Mouse (Mus musculus): ENCODE measurements around the gene Tsga10ip.

GRCm38 (mm10) chr19:5353609-5354008 is 48.7 kb downstream of the Tsga10ip start:
- TF ChIP-seq MAX (IDR thresholded peaks at IDR 0.05; ENCODE audit: low read depth): no peak
- TF ChIP-seq USF1 (IDR thresholded peaks at IDR 0.05; ENCODE audit: low read depth): no peak
- no peak for TF ChIP-seq POLR2A (IDR thresholded peaks at IDR 0.05; ENCODE audit: insufficient read length, low read depth)
- TF ChIP-seq MYOG (IDR thresholded peaks at IDR 0.05; ENCODE audit: control insufficient read depth in 1 of 3, insufficient read depth in 1 of 3, insufficient read length in 2 of 3, low read depth in 2 of 3): no peak
- TF ChIP-seq TCF12 (IDR thresholded peaks at IDR 0.05; ENCODE audit: insufficient read depth, poor library complexity, severe bottlenecking): no peak
- TF ChIP-seq E2F4 (IDR thresholded peaks at IDR 0.05; ENCODE audit: insufficient read depth): no peak
- TF ChIP-seq POLR2AphosphoS2 (IDR thresholded peaks at IDR 0.05; ENCODE audit: insufficient read length, low read depth): no peak
- TF ChIP-seq MYOD1 (IDR thresholded peaks at IDR 0.05; ENCODE audit: control insufficient read depth in 1 of 3, insufficient read length in 2 of 3, low read depth in 2 of 3): no peak
- no peak for TF ChIP-seq CEBPB (IDR thresholded peaks at IDR 0.05; ENCODE audit: insufficient read depth, poor library complexity, severe bottlenecking)
- no peak for TF ChIP-seq TCF3 (IDR thresholded peaks at IDR 0.05; ENCODE audit: insufficient read length, low read depth)
- no peak for TF ChIP-seq REST (IDR thresholded peaks at IDR 0.05; ENCODE audit: insufficient read depth, insufficient read length)
- TF ChIP-seq SRF (IDR thresholded peaks at IDR 0.05; ENCODE audit: control insufficient read depth, insufficient read length, low read depth): no peak
